Mouse (Mus musculus): ENCODE results near the gene Rmnd1.

DNA sequence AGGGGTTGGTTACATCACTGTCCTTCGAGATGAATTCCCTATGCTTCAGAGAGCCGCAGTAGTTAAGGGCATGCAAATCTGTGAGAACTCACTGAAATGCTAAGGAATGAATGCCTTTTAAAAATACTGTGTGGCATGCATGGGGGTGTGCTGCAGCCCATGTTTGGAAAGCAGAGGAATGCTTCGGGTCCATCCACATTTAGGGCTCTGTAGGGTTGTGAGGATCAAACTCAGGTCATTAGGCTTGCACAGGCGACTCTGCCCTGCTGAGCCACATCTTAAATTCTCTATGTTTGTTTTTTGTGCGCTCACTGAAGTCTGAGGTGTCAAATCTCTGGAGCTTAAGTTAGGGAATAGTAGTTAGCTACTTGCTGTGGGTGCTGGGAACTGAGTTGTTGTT, 41.1 kb downstream of the Rmnd1 start:
- TF ChIP-seq CTCF (IDR thresholded peaks at IDR 0.05; ENCODE audit: low read depth, low read length) (no peak), TAL1 (conservative IDR thresholded peaks at IDR 0.05; ENCODE audit: low read depth, low read length) (no peak), GATA2 (IDR thresholded peaks at IDR 0.05; ENCODE audit: borderline replicate concordance, low read depth, low read length) (no peak)

Measured in G1E (cell line).